Mouse (Mus musculus): ENCODE results near the gene Kcnf1. TPM values are rescaled to one million over a fixed set of nuclear protein-coding genes. Genes with fewer than 3 reads are reported as not detected.

The Kcnf1 gene
- polyA plus RNA-seq, 1 experiment: 0.25 TPM

- no peaks in the 10 kb centered on the region for H3K36me3 ChIP-seq (ENCODE audit: control insufficient read depth, insufficient read depth, low read length, poor library complexity, severe bottlenecking)
- no peak overlapping the region for H3K9ac ChIP-seq (ENCODE audit: low read depth, poor library complexity, severe bottlenecking)
- no peak for TF ChIP-seq CTCF (IDR thresholded peaks at IDR 0.05; ENCODE audit: low read depth, low read length)
- TF ChIP-seq POLR2A (IDR thresholded peaks at IDR 0.05; ENCODE audit: insufficient read depth, low read length): no peak
- TF ChIP-seq EP300 (IDR thresholded peaks at IDR 0.05; ENCODE audit: insufficient read depth, low read depth, low read length): no peak
- no peaks in the 10 kb centered on the region for H3K9me3 ChIP-seq (replicated peaks; ENCODE audit: control insufficient read depth, insufficient read depth, low read length, poor library complexity, severe bottlenecking)
- H3K27me3 ChIP-seq (ENCODE audit: control insufficient read depth, insufficient read depth, low read length, poor library complexity, severe bottlenecking): no peaks in the 10 kb centered on the region
- no peak overlapping the region for H3K27ac ChIP-seq (ENCODE audit: insufficient read depth, low read length)
- no peaks in the 10 kb centered on the region for H3K4me1 ChIP-seq (ENCODE audit: control insufficient read depth, insufficient read depth, low read length)
- H3K4me3 ChIP-seq (ENCODE audit: low read depth, low read length): no peak overlapping the region
Observed at GRCm38 (mm10) chr12:17192887-17193286, 16.2 kb upstream of the Kcnf1 start.

- no peak for TF ChIP-seq CTCF (IDR thresholded peaks at IDR 0.05; ENCODE audit: low read depth, low read length)
- TF ChIP-seq EP300 (IDR thresholded peaks at IDR 0.05; ENCODE audit: insufficient read depth, low read depth, low read length): no peak
- no peak for TF ChIP-seq POLR2A (IDR thresholded peaks at IDR 0.05; ENCODE audit: insufficient read depth, low read length)
- H3K27me3 ChIP-seq (ENCODE audit: control insufficient read depth, insufficient read depth, low read length, poor library complexity, severe bottlenecking): no peaks in the 10 kb centered on the region
- H3K36me3 ChIP-seq (ENCODE audit: control insufficient read depth, insufficient read depth, low read length, poor library complexity, severe bottlenecking): no peaks in the 10 kb centered on the region
- H3K4me3 ChIP-seq (ENCODE audit: low read depth, low read length): no peak overlapping the region
- H3K27ac ChIP-seq (ENCODE audit: insufficient read depth, low read length): no peak overlapping the region
- H3K9ac ChIP-seq (ENCODE audit: low read depth, poor library complexity, severe bottlenecking): no peak overlapping the region
- H3K4me1 ChIP-seq (ENCODE audit: control insufficient read depth, insufficient read depth, low read length): peaks cover 5% of the 10 kb centered on the region
- no peaks in the 10 kb centered on the region for H3K9me3 ChIP-seq (replicated peaks; ENCODE audit: control insufficient read depth, insufficient read depth, low read length, poor library complexity, severe bottlenecking)
Observed at GRCm38 (mm10) chr12:17184303-17184775, 7.7 kb upstream of the Kcnf1 start.

DNA sequence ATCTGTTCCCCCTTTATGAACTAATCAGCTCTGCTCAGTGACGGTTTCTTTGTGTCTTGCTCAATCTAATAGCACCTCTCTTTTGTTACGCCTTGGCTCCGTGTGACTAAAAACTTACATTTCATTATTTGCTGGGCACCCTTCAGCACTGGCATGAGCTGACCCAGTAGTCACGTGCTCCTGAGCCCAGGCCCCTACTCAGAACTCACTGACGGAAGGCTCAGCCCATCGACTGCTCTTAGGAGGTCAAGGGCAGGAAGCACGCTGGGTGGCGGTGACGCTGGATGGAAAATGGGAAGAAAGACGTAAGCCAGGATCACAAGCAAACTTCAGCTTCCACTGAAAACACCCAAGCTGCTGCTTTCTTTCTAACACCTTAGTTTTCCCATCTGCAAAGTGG, 7.1 kb upstream of the Kcnf1 start:
- no peak for TF ChIP-seq EP300 (IDR thresholded peaks at IDR 0.05; ENCODE audit: insufficient read depth, low read depth, low read length)
- TF ChIP-seq POLR2A (IDR thresholded peaks at IDR 0.05; ENCODE audit: insufficient read depth, low read length): no peak
- H3K27me3 ChIP-seq (ENCODE audit: control insufficient read depth, insufficient read depth, low read length, poor library complexity, severe bottlenecking): no peaks in the 10 kb centered on the region
- peaks cover 5% of the 10 kb centered on the region for H3K4me1 ChIP-seq (ENCODE audit: control insufficient read depth, insufficient read depth, low read length)
- no peak overlapping the region for H3K9ac ChIP-seq (ENCODE audit: low read depth, poor library complexity, severe bottlenecking)
- no peak overlapping the region for H3K27ac ChIP-seq (ENCODE audit: insufficient read depth, low read length)
- H3K36me3 ChIP-seq (ENCODE audit: control insufficient read depth, insufficient read depth, low read length, poor library complexity, severe bottlenecking): no peaks in the 10 kb centered on the region
- H3K9me3 ChIP-seq (replicated peaks; ENCODE audit: control insufficient read depth, insufficient read depth, low read length, poor library complexity, severe bottlenecking): no peaks in the 10 kb centered on the region
- H3K4me3 ChIP-seq (ENCODE audit: low read depth, low read length): no peak overlapping the region

DNA sequence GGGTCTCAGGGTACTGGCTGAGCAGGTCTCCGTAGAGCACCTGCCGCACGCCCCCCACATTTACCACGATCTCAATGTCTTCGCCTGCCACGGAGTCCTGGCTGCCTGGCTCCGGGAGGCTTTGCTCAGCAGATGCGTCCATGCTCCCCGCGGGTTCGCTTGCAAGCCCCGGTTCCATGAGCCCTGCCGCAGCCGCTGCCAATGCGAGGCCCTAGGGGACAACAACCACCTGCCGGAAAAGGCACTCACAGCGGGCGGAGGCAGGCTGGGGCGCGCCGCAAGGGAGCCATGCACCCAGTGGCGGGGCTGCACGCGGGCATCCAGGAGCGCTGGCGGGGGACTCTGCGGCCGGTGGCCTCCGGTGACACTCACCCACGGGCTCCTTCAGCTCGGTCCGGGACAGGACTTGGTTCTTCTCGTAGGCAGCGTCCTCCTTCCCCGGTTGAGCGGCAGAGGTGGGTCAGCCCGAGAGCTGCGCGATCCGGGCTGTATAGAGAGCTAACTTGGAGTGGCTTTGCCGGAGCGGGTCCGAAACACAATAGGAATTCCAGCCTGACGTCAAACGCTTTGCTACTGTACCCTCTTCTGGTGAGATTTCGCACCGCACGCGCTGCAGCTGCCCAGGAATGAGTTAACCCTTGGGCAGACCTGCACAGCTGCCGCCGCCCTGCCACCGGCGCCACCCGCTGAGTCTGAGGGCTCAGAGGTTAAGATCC, 489 bp downstream of the Kcnf1 start:
- no peak overlapping the region for H3K27ac ChIP-seq (ENCODE audit: insufficient read depth, low read length)
- H3K9me3 ChIP-seq (replicated peaks; ENCODE audit: control insufficient read depth, insufficient read depth, low read length, poor library complexity, severe bottlenecking): no peaks in the 10 kb centered on the region
- H3K4me3 ChIP-seq (ENCODE audit: low read depth, low read length): peak overlapping the region; percentile 43
- H3K36me3 ChIP-seq (ENCODE audit: control insufficient read depth, insufficient read depth, low read length, poor library complexity, severe bottlenecking): no peaks in the 10 kb centered on the region
- TF ChIP-seq CTCF (IDR thresholded peaks at IDR 0.05; ENCODE audit: low read depth, low read length): peak; percentile 23
- no peak for TF ChIP-seq POLR2A (IDR thresholded peaks at IDR 0.05; ENCODE audit: insufficient read depth, low read length)
- 0 out of 2 replicates have a peak, but pooled peaks have one; percentile 18 for TF ChIP-seq EP300 (IDR thresholded peaks at IDR 0.05; ENCODE audit: insufficient read depth, low read depth, low read length)
- H3K4me1 ChIP-seq (ENCODE audit: control insufficient read depth, insufficient read depth, low read length): peaks cover 3% of the 10 kb centered on the region
- H3K27me3 ChIP-seq (ENCODE audit: control insufficient read depth, insufficient read depth, low read length, poor library complexity, severe bottlenecking): no peaks in the 10 kb centered on the region; the same call in 1 of the 2 replicates
- 0 out of 2 replicates have a peak overlapping the region, but pooled peaks have one; percentile 13 for H3K9ac ChIP-seq (ENCODE audit: low read depth, poor library complexity, severe bottlenecking)

DNA sequence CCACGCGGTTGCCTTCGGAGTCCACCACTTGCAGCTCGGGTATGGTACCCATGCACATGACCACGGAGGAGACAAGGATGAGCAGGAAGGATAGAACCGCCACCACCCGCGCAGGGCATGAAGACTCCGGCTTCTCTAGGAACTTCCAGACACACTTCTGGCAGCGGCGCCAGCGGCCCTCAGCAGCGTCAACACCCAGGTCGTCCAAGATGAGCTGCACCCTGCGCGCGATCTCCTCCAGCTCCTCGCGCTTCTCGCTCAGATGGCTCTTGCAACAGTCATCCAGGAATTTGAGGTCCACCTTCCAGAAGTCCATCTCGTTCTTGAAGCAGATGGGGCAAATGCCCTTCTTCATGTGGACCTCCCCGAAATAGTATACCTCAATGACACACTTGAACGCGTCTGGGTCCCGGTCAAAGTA, 1.1 kb downstream of the Kcnf1 start:
- TF ChIP-seq POLR2A (IDR thresholded peaks at IDR 0.05; ENCODE audit: insufficient read depth, low read length) (no peak), CTCF (IDR thresholded peaks at IDR 0.05; ENCODE audit: low read depth, low read length) (no peak), EP300 (IDR thresholded peaks at IDR 0.05; ENCODE audit: insufficient read depth, low read depth, low read length) (no peak)
- no peaks in the 10 kb centered on the region for H3K36me3 ChIP-seq (ENCODE audit: control insufficient read depth, insufficient read depth, low read length, poor library complexity, severe bottlenecking)
- no peak overlapping the region for H3K27ac ChIP-seq (ENCODE audit: insufficient read depth, low read length)
- no peaks in the 10 kb centered on the region; the same call in 1 of the 2 replicates for H3K27me3 ChIP-seq (ENCODE audit: control insufficient read depth, insufficient read depth, low read length, poor library complexity, severe bottlenecking)
- H3K9me3 ChIP-seq (replicated peaks; ENCODE audit: control insufficient read depth, insufficient read depth, low read length, poor library complexity, severe bottlenecking): no peaks in the 10 kb centered on the region
- no peaks in the 10 kb centered on the region for H3K4me1 ChIP-seq (ENCODE audit: control insufficient read depth, insufficient read depth, low read length)
- peak overlapping the region; percentile 43 for H3K4me3 ChIP-seq (ENCODE audit: low read depth, low read length)
- H3K9ac ChIP-seq (ENCODE audit: low read depth, poor library complexity, severe bottlenecking): no peak overlapping the region

- Histone ChIP-seq H3K9me3 (replicated peaks; ENCODE audit: control insufficient read depth, insufficient read depth, low read length, poor library complexity, severe bottlenecking) (no peaks in the 10 kb centered on the region), H3K27ac (ENCODE audit: insufficient read depth, low read length) (no peak overlapping the region), H3K4me3 (ENCODE audit: low read depth, low read length) (peak overlapping the region; percentile 43; the same call in 1 of the 2 replicates), H3K9ac (ENCODE audit: low read depth, poor library complexity, severe bottlenecking) (no peak overlapping the region), H3K27me3 (ENCODE audit: control insufficient read depth, insufficient read depth, low read length, poor library complexity, severe bottlenecking) (no peaks in the 10 kb centered on the region; the same call in 1 of the 2 replicates), H3K4me1 (ENCODE audit: control insufficient read depth, insufficient read depth, low read length) (no peaks in the 10 kb centered on the region), H3K36me3 (ENCODE audit: control insufficient read depth, insufficient read depth, low read length, poor library complexity, severe bottlenecking) (no peaks in the 10 kb centered on the region)
- TF ChIP-seq POLR2A (IDR thresholded peaks at IDR 0.05; ENCODE audit: insufficient read depth, low read length) (no peak), EP300 (IDR thresholded peaks at IDR 0.05; ENCODE audit: insufficient read depth, low read depth, low read length) (no peak), CTCF (IDR thresholded peaks at IDR 0.05; ENCODE audit: low read depth, low read length) (no peak)
Observed at GRCm38 (mm10) chr12:17175124-17175523, 1.6 kb downstream of the Kcnf1 start.

Measured in ES-Bruce4 (cell line).